Mouse (Mus musculus): ENCODE data around the gene Blm.

- TF ChIP-seq GATA1 (IDR thresholded peaks at IDR 0.05; ENCODE audit: borderline replicate concordance, low read length): no peak
- no peak for TF ChIP-seq FLI1 (IDR thresholded peaks at IDR 0.05; ENCODE audit: low read length)
Measured at GRCm38 (mm10) chr7:80443124-80443523, 91.8 kb downstream of the Blm start.
